Mouse (Mus musculus) lung, embryonic 16.5 days (tissue): ENCODE measurements around the gene Mypop. TPM values are rescaled to one million over a fixed set of nuclear protein-coding genes. Genes with fewer than 3 reads are reported as not detected.

ENCODE experiments used
- ATAC-seq: fragments of 200-750 bp; cut with Nextera tagmentation; 2 replicates; pipeline ENCODE4 v1.8.0; 2017; ENCODE audit warnings: low read depth, mild to moderate bottlenecking, moderate library complexity
- H3K27ac ChIP-seq: fragments of 300-500 bp; sonication (generic); 2 replicates; pipeline ENCODE4 v1.5.1; 2014; ENCODE audit warnings: mild to moderate bottlenecking, control low read depth, low read length
- H3K27me3 ChIP-seq: fragments of 300-500 bp; sonication (generic); 2 replicates; pipeline ENCODE4 v1.6.1; 2014; ENCODE audit warnings: low read depth, low read length, mixed read lengths; ENCODE audit not compliant: control insufficient read depth, insufficient read depth
- H3K36me3 ChIP-seq: fragments of 300-500 bp; sonication (generic); 2 replicates; pipeline ENCODE4 v1.6.1; 2014; ENCODE audit warnings: low read length; ENCODE audit not compliant: control insufficient read depth, insufficient read depth
- H3K4me1 ChIP-seq: fragments of 300-500 bp; sonication (generic); replicated peaks from 2 replicates; pipeline ENCODE4 v1.6.1; 2014; ENCODE audit warnings: low read length, mixed read lengths; ENCODE audit not compliant: control insufficient read depth, insufficient read depth
- H3K4me2 ChIP-seq: fragments of 300-500 bp; sonication (generic); 2 replicates; pipeline ENCODE4 v1.6.1; 2014; ENCODE audit warnings: low read depth, low read length, control low read depth
- H3K4me3 ChIP-seq: fragments of 300-500 bp; sonication (generic); 2 replicates; pipeline ENCODE4 v1.5.1; 2014; ENCODE audit warnings: mild to moderate bottlenecking, low read length, control low read depth
- H3K9ac ChIP-seq: fragments of 300-500 bp; sonication (generic); 2 replicates; pipeline ENCODE4 v1.6.1; 2014; ENCODE audit warnings: low read length, control low read depth
- H3K9me3 ChIP-seq: fragments of 300-500 bp; sonication (generic); 2 replicates; pipeline ENCODE4 v1.6.1; 2016; ENCODE audit warnings: low read length; ENCODE audit not compliant: control insufficient read depth
- WGBS: fragments of 180-500 bp; shearing (Covaris S2); extraction: QIAGEN DNeasy Blood & Tissue Kit; methylation state at CpG from one replicate; pipeline ENCODE4 v1.1.7; 2014; 5-methylcytosine and 5-hydroxymethylcytosine counted together
- polyA plus RNA-seq: library from polyadenylated mRNA; unstranded; fragments of >200 nt; fragmentation: Nextera tagmentation; extraction: Ambion mirVana; gene quantifications from 2 replicates; pipeline ENCODE4 v1.2.1, GENCODE M21; 2015

Mypop gene
- polyA plus RNA-seq, 1 experiment from 2014 or later = 2.8 TPM

DNA sequence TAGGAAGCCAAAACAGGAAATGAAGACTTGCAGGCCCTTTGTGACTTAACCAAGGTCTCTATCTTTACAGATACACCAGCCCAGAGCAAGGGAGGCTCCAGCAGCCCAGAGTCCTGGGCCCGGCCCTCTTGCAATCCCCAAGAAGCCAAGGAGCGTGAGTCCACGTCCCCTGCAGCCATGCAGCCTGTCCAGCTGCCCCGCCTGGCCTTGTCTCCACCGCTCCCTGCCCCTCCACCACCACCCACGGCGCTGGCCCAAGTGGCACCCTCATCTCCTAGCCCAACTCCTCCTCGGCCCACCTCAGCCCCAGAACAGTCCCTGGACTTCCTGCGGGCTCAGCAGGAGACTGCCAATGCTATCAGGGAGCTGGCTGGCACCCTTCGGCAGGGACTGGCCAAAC lies 9.4 kb downstream of the Mypop start:
- H3K27me3 ChIP-seq = no peaks in the 10 kb centered on the region
- 43% methylated on average over 9 of the region's 10 CpGs for WGBS
- peak overlapping the region; percentile 21; the same call in 1 of the 2 replicates for H3K27ac ChIP-seq
- H3K36me3 ChIP-seq = peaks cover 4% of the 10 kb centered on the region
- peak overlapping the region; percentile 47 for H3K4me3 ChIP-seq
- H3K4me2 ChIP-seq = peak overlapping the region; percentile 47
- peaks cover 19% of the 10 kb centered on the region for H3K4me1 ChIP-seq
- ATAC-seq = no peak
- H3K9ac ChIP-seq = peak overlapping the region; percentile 66
- no peaks in the 10 kb centered on the region for H3K9me3 ChIP-seq

GRCm38 (mm10) chr7:19001066-19001806 lies 10.2 kb downstream of the Mypop start:
- Histone ChIP-seq H3K4me2 (peak overlapping the region; percentile 47), H3K9me3 (no peaks in the 10 kb centered on the region), H3K4me3 (peak overlapping the region; percentile 47), H3K36me3 (peaks cover 9% of the 10 kb centered on the region), H3K27me3 (no peaks in the 10 kb centered on the region), H3K9ac (peak overlapping the region; percentile 66), H3K4me1 (peaks cover 27% of the 10 kb centered on the region), H3K27ac (0 out of 2 replicates have a peak overlapping the region, but pooled peaks have one; percentile 13)
- ATAC-seq = no peak
- WGBS = 36% methylated on average over 18 of the region's 18 CpGs

- Histone ChIP-seq H3K4me1 (peaks cover 31% of the 10 kb centered on the region), H3K36me3 (peaks cover 9% of the 10 kb centered on the region), H3K27ac (peak overlapping the region; percentile 78), H3K9ac (no peak overlapping the region), H3K4me3 (no peak overlapping the region), H3K4me2 (no peak overlapping the region), H3K27me3 (no peaks in the 10 kb centered on the region), H3K9me3 (no peaks in the 10 kb centered on the region)
- no peak for ATAC-seq
- 59% methylated on average over 3 of the region's 3 CpGs for WGBS
These were observed 10.7 kb downstream of the Mypop start for GRCm38 (mm10) chr7:19001807-19002085.

DNA sequence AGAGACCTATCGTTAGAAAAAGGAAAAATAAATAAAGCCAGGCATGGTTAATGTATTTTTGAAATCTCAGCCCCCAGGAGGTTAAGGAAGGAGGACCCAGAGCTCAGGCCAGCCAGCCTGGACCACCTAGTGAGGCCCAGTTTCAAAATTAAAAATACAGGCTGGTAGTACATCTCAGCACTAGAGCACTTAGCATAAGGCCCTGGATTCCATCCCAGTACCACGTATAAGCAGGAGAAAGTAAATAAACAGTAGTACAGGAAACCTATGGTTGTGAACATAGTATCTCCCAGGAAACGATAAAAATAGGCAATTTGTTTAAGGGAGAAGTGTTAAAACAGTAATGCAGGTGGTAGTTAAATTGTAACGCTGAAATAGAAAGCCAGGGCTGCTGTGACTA lies 11.1 kb downstream of the Mypop start:
- peak overlapping the region; percentile 48 for H3K4me3 ChIP-seq
- H3K27me3 ChIP-seq = no peaks in the 10 kb centered on the region
- H3K27ac ChIP-seq = peak overlapping the region; percentile 78
- H3K9ac ChIP-seq = peak overlapping the region; percentile 75
- peak overlapping the region; percentile 78 for H3K4me2 ChIP-seq
- 8% methylated on average over 4 of the region's 4 CpGs for WGBS
- no peak for ATAC-seq
- no peaks in the 10 kb centered on the region for H3K9me3 ChIP-seq
- peaks cover 35% of the 10 kb centered on the region for H3K4me1 ChIP-seq
- peaks cover 9% of the 10 kb centered on the region for H3K36me3 ChIP-seq

DNA sequence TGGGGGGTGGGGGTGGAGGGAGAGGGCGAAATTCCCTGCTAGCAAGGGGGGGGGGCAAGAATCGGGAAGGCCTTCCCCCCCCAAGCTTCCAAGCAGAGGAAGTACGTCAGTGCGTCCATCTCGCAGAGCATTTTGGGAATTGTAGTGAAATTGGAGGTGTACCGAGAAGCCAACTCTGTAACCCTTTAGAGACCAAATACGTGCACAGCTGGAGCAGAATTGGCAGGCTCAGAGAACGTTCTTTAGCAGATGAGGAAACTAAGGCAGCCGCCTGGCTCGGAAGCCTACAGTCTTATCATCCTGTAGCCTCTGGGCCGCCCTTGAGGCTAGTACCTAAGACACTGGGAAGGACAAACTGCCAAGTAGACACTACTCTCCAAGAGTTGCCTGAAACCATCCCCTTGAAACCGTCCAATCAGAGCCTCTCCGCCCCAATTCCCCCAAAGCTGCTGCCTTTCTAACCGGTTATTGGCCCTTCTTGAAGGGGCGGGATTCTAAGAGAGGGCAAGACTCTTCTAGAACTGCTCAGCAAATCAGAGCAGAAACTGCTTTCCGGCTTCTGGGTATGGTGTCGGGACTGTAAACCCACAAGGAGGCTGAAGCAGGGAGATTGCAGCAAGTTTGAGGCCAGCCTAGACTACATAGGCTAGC lies 11.9 kb downstream of the Mypop start:
- peak overlapping the region; percentile 78 for H3K27ac ChIP-seq
- peaks cover 42% of the 10 kb centered on the region for H3K4me1 ChIP-seq
- no peaks in the 10 kb centered on the region for H3K27me3 ChIP-seq
- peak overlapping the region; percentile 48 for H3K4me3 ChIP-seq
- peaks cover 9% of the 10 kb centered on the region for H3K36me3 ChIP-seq
- WGBS = 2% methylated on average over 17 of the region's 17 CpGs
- H3K9ac ChIP-seq = peak overlapping the region; percentile 75
- peak overlapping the region; percentile 78 for H3K4me2 ChIP-seq
- ATAC-seq = peak; percentile 62
- no peaks in the 10 kb centered on the region for H3K9me3 ChIP-seq

DNA sequence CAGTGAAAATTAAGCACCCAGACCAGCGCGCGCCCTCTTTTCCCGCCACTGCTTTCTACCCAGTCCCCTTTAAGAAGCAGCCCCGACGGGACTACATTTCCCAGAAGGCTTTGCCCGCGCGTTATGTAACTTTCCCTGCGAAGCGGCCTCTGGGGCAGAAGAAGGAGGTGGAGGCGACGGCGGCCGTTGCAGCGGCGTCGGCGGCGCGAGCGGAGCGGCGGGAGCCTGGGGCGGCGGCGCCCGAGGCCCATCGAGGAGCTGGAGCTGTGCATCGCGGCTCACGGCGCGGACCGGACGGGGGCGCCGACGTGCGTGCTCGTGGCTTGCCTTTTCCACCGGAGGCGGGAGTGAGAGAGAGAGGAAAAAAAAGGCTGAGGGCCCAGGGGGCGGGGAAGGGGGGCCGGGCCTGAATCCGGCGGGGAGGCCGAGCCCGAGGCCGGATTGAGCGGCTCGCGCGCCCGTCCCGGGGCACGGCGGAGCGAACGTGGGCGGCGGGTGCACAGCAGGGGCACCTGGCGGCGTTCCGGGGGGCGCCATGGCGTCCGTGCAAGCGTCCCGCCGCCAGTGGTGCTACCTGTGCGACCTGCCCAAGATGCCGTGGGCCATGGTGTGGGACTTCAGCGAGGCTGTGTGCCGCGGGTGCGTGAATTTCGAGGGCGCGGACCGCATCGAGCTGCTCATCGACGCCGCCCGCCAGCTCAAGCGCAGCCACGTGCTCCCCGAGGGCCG lies 13.0 kb downstream of the Mypop start, which contains the start of gene Irf2bp1:
Gene Irf2bp1, plus strand, starts transcription at position 143 of the 729 bp plus-strand sequence.
- Histone ChIP-seq H3K4me1 (peaks cover 42% of the 10 kb centered on the region), H3K27ac (peak within 1 kb of the TSS; percentile 98), H3K36me3 (peaks cover 9% of the 10 kb centered on the region), H3K9me3 (no peaks in the 10 kb centered on the region), H3K4me2 (peak within 1 kb of the TSS; percentile 84), H3K9ac (peak within 1 kb of the TSS; percentile 92), H3K4me3 (peak within 1 kb of the TSS; percentile 68), H3K27me3 (no peaks in the 10 kb centered on the region)
- under 1% methylated on average over 76 of the region's 90 CpGs for WGBS
- ATAC-seq = peak; percentile 70

DNA sequence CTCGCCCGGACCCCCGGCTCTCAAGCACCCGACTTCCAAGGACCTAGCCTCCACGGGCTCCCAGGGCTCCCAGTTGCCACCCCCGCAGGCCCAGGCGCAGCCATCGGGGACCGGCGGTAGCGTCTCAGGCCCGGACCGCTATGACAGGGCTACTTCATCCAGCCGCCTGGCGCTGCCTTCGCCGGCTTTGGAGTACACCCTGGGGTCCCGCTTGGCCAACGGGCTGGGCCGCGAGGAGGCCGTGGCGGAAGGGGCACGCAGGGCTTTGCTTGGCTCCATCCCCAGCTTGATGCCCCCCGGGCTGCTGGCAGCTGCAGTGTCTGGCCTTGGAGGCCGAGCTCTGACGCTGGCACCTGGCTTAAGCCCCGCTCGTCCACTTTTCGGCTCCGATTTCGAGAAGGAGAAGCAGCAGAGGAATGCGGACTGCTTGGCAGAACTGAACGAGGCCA lies 13.6 kb downstream of the Mypop start:
- Histone ChIP-seq H3K27ac (peak overlapping the region; percentile 98), H3K4me3 (peak overlapping the region; percentile 68), H3K9me3 (no peaks in the 10 kb centered on the region), H3K9ac (peak overlapping the region; percentile 92), H3K36me3 (peaks cover 9% of the 10 kb centered on the region), H3K27me3 (no peaks in the 10 kb centered on the region), H3K4me2 (peak overlapping the region; percentile 84), H3K4me1 (peaks cover 42% of the 10 kb centered on the region)
- WGBS = 2% methylated on average over 34 of the region's 34 CpGs
- ATAC-seq = peak; percentile 1; the same call in 1 of the 2 replicates

DNA sequence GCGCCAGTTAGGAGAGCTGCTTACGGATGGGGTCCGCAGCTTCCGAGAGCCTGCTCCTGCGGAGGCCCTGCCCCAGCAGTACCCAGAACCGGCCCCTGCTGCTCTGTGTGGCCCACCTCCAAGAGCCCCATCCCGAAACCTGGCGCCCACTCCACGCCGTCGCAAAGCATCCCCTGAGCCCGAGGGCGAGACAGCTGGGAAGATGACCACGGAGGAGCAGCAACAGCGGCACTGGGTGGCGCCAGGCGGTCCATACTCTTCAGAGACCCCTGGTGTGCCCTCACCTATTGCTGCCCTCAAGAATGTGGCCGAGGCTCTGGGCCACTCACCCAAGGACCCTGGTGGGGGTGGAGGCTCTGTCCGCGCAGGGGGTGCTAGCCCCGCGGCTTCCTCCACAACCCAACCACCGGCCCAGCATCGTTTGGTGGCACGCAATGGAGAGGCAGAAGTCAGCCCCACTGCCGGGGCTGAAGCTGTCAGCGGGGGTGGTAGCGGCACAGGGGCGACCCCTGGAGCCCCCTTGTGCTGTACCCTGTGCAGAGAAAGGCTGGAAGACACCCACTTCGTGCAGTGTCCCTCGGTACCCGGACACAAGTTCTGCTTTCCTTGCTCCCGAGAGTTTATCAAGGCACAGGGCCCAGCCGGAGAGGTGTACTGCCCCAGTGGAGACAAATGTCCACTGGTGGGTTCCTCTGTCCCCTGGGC lies 14.5 kb downstream of the Mypop start:
- Histone ChIP-seq H3K9ac (peak overlapping the region; percentile 92), H3K27me3 (no peaks in the 10 kb centered on the region), H3K9me3 (no peaks in the 10 kb centered on the region), H3K4me3 (peak overlapping the region; percentile 68), H3K27ac (no peak overlapping the region), H3K4me1 (peaks cover 42% of the 10 kb centered on the region), H3K4me2 (peak overlapping the region; percentile 84), H3K36me3 (peaks cover 9% of the 10 kb centered on the region)
- ATAC-seq = no peak
- 63% methylated on average over 34 of the region's 34 CpGs for WGBS
